Mouse (Mus musculus) duodenum, adult 2 months (tissue): ENCODE data around the gene Duox2. TPM values are rescaled to one million over a fixed set of nuclear protein-coding genes. Genes with fewer than 3 reads are reported as not detected.

Experiments used
- polyA plus RNA-seq: library from polyadenylated mRNA; depleted of rRNA; stranded (reverse); fragments of >200 nt; gene quantifications from 2 replicates; pipeline ENCODE4 v1.2.3, GENCODE M21; 2012; ENCODE audit warnings: low replicate concordance; rRNA removed

Gene Duox2
- polyA plus RNA-seq: 4.8 and 7.1 TPM in 2 replicates

DNA sequence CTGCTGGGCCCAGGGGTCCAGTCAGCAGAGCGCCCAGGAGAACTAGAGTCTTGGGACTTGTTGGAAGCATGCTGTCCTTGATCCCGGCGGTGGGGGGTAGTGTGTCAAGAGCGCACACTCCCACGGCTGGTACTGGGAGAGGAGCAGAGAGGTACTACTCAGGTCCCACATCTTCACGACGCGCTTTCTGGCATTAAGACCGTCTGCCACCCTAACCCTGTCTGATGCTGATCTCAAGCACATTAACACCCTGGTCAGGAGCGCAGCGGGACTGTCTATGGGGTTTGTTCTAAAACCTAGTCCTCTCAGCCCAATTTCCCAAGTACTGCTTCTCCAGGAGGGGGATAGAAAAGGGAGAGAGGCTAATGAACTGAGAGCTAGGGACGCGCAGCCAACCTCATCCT is at the start of gene Duox2:
Duox2 (minus strand) TSS at position 354 of the 404 bp plus-strand sequence.

DNA sequence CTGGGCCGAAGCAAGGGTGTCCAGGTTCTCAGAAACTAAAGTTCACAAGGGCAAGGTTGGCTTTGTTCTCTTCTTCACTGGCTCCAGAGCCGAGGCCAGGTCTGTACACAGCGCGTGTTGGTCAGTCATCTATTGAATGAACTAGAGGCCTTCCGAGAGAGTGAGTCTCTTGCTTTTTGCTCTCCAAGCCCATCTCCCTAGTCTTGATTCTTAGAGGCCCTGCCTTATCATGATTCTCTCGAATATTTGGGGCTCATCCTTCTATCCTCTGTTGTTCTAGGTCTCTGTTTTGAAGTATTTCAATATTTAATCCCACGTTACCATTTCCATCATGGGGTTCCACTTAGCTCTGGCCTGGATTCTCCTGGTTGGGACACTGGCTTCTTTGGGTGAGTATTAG is 17.1 kb upstream of the Duox2 start, which contains the start of gene Duox1:
Duox1 (plus strand) TSS at position 301 of the 400 bp plus-strand sequence.

DNA sequence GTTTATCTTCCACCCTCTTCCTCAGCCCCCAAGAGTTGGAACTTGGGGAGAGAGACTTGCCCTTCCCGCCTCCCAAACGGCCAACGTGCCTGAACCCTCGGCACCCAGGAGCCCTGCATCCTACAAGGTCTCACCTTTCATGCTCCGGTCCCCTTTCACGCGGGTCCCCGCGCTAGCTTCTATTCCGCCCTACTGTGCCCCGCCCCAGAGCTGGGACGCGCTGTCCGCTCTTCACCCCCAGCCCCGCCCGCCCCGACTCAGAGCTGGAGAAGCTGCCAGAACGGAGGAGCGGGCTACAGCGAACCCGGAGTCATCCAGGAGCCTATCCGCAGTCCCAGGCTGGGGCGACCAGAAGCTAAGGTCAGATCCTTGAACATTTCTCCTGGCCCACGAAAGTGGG is 15.3 kb upstream of the Duox2 start, which contains the start of gene Duoxa1:
Duoxa1 (minus strand) TSS at position 195 of the 400 bp plus-strand sequence.

DNA sequence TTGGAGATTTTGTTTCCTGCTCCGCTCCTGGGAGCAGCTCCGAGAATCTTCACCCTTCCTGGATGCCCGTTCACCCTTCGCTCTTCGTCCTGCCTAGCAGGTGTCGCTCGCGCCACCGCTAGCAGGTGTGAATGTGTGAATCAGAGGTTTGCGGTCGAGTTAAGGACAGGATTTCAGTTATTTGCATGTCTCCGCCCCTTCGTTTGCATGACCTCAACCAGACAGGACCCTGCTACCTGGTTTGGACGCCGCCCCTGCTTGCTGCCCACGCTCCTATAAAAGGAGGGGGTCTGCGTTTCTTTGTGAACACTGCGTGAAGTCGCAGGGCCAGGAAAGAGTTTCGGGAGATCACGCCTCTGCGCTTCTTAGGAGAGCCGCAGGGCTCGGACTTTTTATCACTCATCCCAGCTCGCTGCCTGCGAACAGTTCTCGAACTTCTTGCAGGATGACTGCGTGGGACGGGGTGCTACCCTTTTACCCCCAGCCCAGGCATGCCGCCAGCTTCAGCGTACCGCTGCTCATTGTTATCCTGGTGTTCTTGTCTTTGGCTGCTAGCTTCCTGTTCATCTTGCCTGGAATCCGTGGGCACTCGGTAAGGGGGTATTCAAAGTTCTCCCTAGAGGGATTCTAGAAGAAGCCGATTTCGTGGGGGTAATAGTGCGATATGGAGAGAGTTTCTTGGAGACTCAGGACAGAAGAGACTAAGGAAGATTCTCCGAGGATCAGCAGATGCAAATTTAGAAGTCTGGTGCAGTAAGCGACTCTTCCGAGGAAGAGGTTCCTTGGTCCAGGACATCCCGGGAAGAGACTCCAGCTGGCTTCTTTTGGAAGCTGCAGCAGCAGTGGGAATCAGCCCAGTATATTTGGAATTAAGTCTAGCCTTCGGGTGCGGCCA is 594 bp upstream of the Duox2 start, which contains the start of gene Duoxa2:
Duoxa2 (plus strand) TSS at position 305 of the 895 bp plus-strand sequence.

DNA sequence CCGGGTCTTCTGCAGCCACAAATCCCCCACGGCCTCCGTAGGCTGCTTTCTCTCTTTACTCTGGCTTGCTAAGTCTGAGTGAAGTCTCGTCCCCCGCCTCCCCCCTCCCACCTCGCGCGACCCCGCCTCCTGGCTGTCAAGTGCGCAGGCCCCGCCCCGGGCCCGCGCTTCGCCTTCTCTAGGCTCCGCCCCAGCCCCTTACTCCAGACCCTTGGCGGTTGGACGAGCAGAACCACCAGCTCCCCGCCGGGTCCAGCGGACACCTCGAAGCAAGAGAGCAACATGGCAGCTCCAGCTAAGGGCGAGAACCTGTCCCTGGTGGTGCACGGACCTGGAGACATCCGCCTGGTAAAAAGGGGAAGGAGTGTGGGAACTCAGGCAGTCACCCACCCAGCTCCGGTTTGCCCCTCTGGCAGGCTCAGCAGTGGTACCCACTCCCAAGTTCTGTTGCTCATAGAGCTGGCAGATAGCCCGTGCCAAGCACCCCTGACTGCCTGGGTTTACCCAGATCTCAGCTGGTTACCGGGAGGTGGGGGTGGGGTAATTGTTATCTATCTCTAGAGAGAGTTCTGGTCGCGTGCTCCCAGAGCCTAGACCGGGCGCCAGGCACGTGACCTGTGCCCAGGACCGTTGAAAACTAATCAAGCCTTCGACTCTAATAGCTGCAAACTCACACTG is 63.5 kb downstream of the Duox2 start, which contains the start of gene Sord:
Sord (plus strand) TSS at position 139 of the 678 bp plus-strand sequence.

Other genes with a start within 250 kb of the Duox2 start
- gene Spg11, start 180.1 kb downstream of the Duox2 start, polyA plus RNA-seq: 2.7 and 3.8 TPM in 2 replicates
- gene B2m, start 150.8 kb downstream of the Duox2 start, polyA plus RNA-seq: 999 and 1,700 TPM in 2 replicates
- gene Trim69, start 137.7 kb downstream of the Duox2 start, polyA plus RNA-seq: not detected in 2 replicates
- not detected in 2 replicates for gene Patl2, start 112.3 kb downstream of the Duox2 start, polyA plus RNA-seq
- not detected in 2 replicates for gene Terb2, start 112.2 kb downstream of the Duox2 start, polyA plus RNA-seq
- 11.8 and 30.9 TPM in 2 replicates for gene Sord, start 63.7 kb downstream of the Duox2 start, polyA plus RNA-seq
- 10.0 and 12.2 TPM in 2 replicates for gene Duoxa2, start 451 bp upstream of the Duox2 start, polyA plus RNA-seq
- 0.11 and 0.22 TPM in 2 replicates for gene Duoxa1, start 15.3 kb upstream of the Duox2 start, polyA plus RNA-seq
- 0.05 and 0.28 TPM in 2 replicates for gene Duox1, start 17.2 kb upstream of the Duox2 start, polyA plus RNA-seq
- 9.3 and 14.1 TPM in 2 replicates for gene Shf, start 70.7 kb upstream of the Duox2 start, polyA plus RNA-seq
- 4.8 and 31.1 TPM in 2 replicates for gene Slc28a2, start 128.0 kb upstream of the Duox2 start, polyA plus RNA-seq
- gene Gm14085, start 186.5 kb upstream of the Duox2 start, polyA plus RNA-seq: 0.71 and 4.6 TPM in 2 replicates